Mouse (Mus musculus): ENCODE results near the gene BB287469. TPM values are rescaled to one million over a fixed set of nuclear protein-coding genes. Genes with fewer than 3 reads are reported as not detected.

The BB287469 gene
- polyA plus RNA-seq, 1 experiment from 2014 or later = not detected

Other genes starting within 250 kb of the BB287469 start
- not detected in 2 replicates for gene Oog1, start 213.9 kb upstream of the BB287469 start, polyA plus RNA-seq (2015; fragmentation: Nextera tagmentation; extraction: Ambion mirVana)
- gene Gm4027, start 197.7 kb upstream of the BB287469 start, polyA plus RNA-seq (2015; fragmentation: Nextera tagmentation; extraction: Ambion mirVana) = not detected in 2 replicates
- gene Gm16381, start 172.0 kb upstream of the BB287469 start, polyA plus RNA-seq (2015; fragmentation: Nextera tagmentation; extraction: Ambion mirVana) = not detected in 2 replicates
- gene Gm21319, start 40.8 kb upstream of the BB287469 start, polyA plus RNA-seq (2015; fragmentation: Nextera tagmentation; extraction: Ambion mirVana) = not detected in 2 replicates
- gene Gm21936, start 21.1 kb upstream of the BB287469 start, polyA plus RNA-seq (2015; fragmentation: Nextera tagmentation; extraction: Ambion mirVana) = not detected in 2 replicates
- gene Gm2001, start 25.8 kb downstream of the BB287469 start, polyA plus RNA-seq (2015; fragmentation: Nextera tagmentation; extraction: Ambion mirVana) = not detected in 2 replicates
- not detected in 2 replicates for gene Gm2016, start 57.5 kb downstream of the BB287469 start, polyA plus RNA-seq (2015; fragmentation: Nextera tagmentation; extraction: Ambion mirVana)
- gene Gm2022, start 78.8 kb downstream of the BB287469 start, polyA plus RNA-seq (2015; fragmentation: Nextera tagmentation; extraction: Ambion mirVana) = not detected in 2 replicates
- not detected in 2 replicates for gene Gm2035, start 103.3 kb downstream of the BB287469 start, polyA plus RNA-seq (2015; fragmentation: Nextera tagmentation; extraction: Ambion mirVana)
- not detected in 2 replicates for gene Gm2042, start 137.5 kb downstream of the BB287469 start, polyA plus RNA-seq (2015; fragmentation: Nextera tagmentation; extraction: Ambion mirVana)
- not detected in 2 replicates for gene Gm2075, start 195.3 kb downstream of the BB287469 start, polyA plus RNA-seq (2015; fragmentation: Nextera tagmentation; extraction: Ambion mirVana)
- gene Gm6803, start 202.2 kb downstream of the BB287469 start, polyA plus RNA-seq (2015; fragmentation: Nextera tagmentation; extraction: Ambion mirVana) = not detected in 2 replicates
- not detected in 2 replicates for gene Gm2056, start 210.4 kb downstream of the BB287469 start, polyA plus RNA-seq (2015; fragmentation: Nextera tagmentation; extraction: Ambion mirVana)

Data from intestine, embryonic 15.5 days (tissue).